Mouse (Mus musculus) neural tube, embryonic 10.5 days (tissue): Measurements from ENCODE around the gene Mocs1.

Experiments used
- DNase-seq: peaks from one replicate; pipeline ENCODE4 v3.0.0-alpha.2; 2017; ENCODE audit warnings: low spot score; ENCODE audit errors: extremely low spot score

Gene Mocs1

GRCm38 (mm10) chr17:49481876-49482275 is 53.7 kb downstream of the Mocs1 start:
- no peak for DNase-seq

- no peak for DNase-seq
These were observed 56.3 kb downstream of the Mocs1 start for GRCm38 (mm10) chr17:49484435-49484834.

- DNase-seq, result no peak
These were observed 60.9 kb downstream of the Mocs1 start for GRCm38 (mm10) chr17:49489098-49489497.

GRCm38 (mm10) chr17:49493276-49493675 is 65.1 kb downstream of the Mocs1 start:
- no peak for DNase-seq

- DNase-seq, result no peak
These were observed 70.0 kb downstream of the Mocs1 start for GRCm38 (mm10) chr17:49498169-49498568.

- no peak for DNase-seq
These were observed 71.5 kb downstream of the Mocs1 start for GRCm38 (mm10) chr17:49499635-49500034.

GRCm38 (mm10) chr17:49500234-49500633 is 72.1 kb downstream of the Mocs1 start:
- DNase-seq, result no peak

- no peak for DNase-seq
These were observed 75.2 kb downstream of the Mocs1 start for GRCm38 (mm10) chr17:49503246-49503900.
